ENCODE assay signal across 8 mouse cellular contexts in the genomic region with DNA sequence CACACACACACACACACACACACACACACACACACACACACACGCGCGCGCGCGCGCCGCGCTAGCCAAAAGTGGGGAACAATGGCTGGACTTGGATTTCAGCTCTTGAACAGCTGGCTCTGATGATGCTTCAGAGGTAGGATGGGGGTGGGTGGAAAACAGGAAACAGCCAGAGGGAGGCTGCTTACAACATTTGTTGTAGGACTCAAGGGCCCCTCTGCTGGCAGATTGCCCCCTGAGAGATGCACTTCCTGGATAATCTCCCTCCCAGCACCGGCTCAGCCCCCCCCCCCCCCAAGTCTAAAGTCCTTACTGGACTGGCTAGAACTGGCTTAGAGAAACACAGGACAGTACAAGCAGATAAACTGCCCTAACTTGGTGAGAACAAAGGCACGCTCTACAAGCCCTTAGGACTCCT. TPM values are rescaled to one million over a fixed set of nuclear protein-coding genes. Genes with fewer than 3 reads are reported as not detected.
DNase-seq lines count a peak whose midpoint lies in the region; ATAC-seq lines count a peak whose summit lies in the region.

No protein-coding gene starts in this region.

- no peak overlapping the region for H3K27ac ChIP-seq in heart, embryonic 11.5 days (ENCODE audit: low read depth, low read length)
- H3K27ac ChIP-seq in midbrain, embryonic 11.5 days (ENCODE audit: low read depth, low read length) = no peak overlapping the region

- H3K36me3 ChIP-seq in heart, embryonic 11.5 days (ENCODE audit: control insufficient read depth, insufficient read depth, low read length) = no peaks in the 10 kb centered on the region
- no peaks in the 10 kb centered on the region for H3K36me3 ChIP-seq in midbrain, embryonic 11.5 days (ENCODE audit: control insufficient read depth, insufficient read depth, low read length)

- H3K27me3 ChIP-seq in heart, embryonic 11.5 days (ENCODE audit: control insufficient read depth, insufficient read depth, low read length) = no peaks in the 10 kb centered on the region; the same call in 1 of the 2 replicates
- H3K27me3 ChIP-seq in midbrain, embryonic 11.5 days (ENCODE audit: control insufficient read depth, insufficient read depth, low read length) = no peaks in the 10 kb centered on the region

- ATAC-seq in heart, embryonic 11.5 days (replicated peaks; ENCODE audit: insufficient number of reproducible peaks, low FRiP score, low TSS enrichment) = no peak
- ATAC-seq in midbrain, embryonic 11.5 days (ENCODE audit: low FRiP score) = no peak

- intact Hi-C loops in left cerebral cortex, postnatal 4 days (cut with DNase I) = no loop called here

- H3K4me3 ChIP-seq in heart, embryonic 11.5 days (ENCODE audit: low read depth, low read length) = no peak overlapping the region
- H3K4me3 ChIP-seq in midbrain, embryonic 11.5 days (ENCODE audit: low read depth, low read length) = no peak overlapping the region

- WGBS in heart, embryonic 11.5 days (ENCODE audit: insufficient replicate concordance) = 41% methylated on average over 11 of the region's 11 CpGs
- WGBS in midbrain, embryonic 11.5 days = 74% methylated on average over 11 of the region's 11 CpGs

- 0 out of 2 replicates have a peak, but pooled peaks cover 3% of the 10 kb centered on the region for H3K4me1 ChIP-seq in heart, embryonic 11.5 days (ENCODE audit: control insufficient read depth, insufficient read depth, low read length)
- H3K4me1 ChIP-seq in midbrain, embryonic 11.5 days (ENCODE audit: control insufficient read depth, insufficient read depth, low read length) = peaks cover 4% of the 10 kb centered on the region; the same call in 1 of the 2 replicates

- no peak overlapping the region for H3K4me2 ChIP-seq in heart, embryonic 11.5 days
- H3K4me2 ChIP-seq in midbrain, embryonic 11.5 days = no peak overlapping the region

- DNase-seq in thymus, postnatal 0 days (ENCODE audit: low spot score) = peak; percentile 32
- DNase-seq in thymus, postnatal 10 days (ENCODE audit: low spot score in 2 of 2) = no peak
- peak; percentile 70 for DNase-seq in kidney, adult 9 months
- peak; percentile 54 for DNase-seq in skeletal muscle tissue, adult 2 months (ENCODE audit: low read depth, low spot score)
- DNase-seq in right cerebral cortex, postnatal 25 days = no peak
- DNase-seq in left cerebral cortex, postnatal 4 days = no peak
- no peak for DNase-seq in midbrain, embryonic 11.5 days (ENCODE audit: low spot score, missing footprints)

- no peaks in the 10 kb centered on the region for H3K9me3 ChIP-seq in heart, embryonic 11.5 days (replicated peaks; ENCODE audit: control insufficient read depth, low read length)
- no peaks in the 10 kb centered on the region for H3K9me3 ChIP-seq in midbrain, embryonic 11.5 days (ENCODE audit: control insufficient read depth, low read length)

- 0 out of 2 replicates have a peak overlapping the region, but pooled peaks have one; percentile 46 for H3K9ac ChIP-seq in heart, embryonic 11.5 days (ENCODE audit: low read depth, low read length)
- H3K9ac ChIP-seq in midbrain, embryonic 11.5 days (ENCODE audit: low read length) = no peak overlapping the region

RNA-seq across cellular contexts. Expression of a gene that starts 4.9 kb away (rescaled TPM):
- polyA plus RNA-seq in thymus, postnatal 0 days (2015; fragmentation: Nextera tagmentation; extraction: Ambion mirVana) = 26.8 and 27.6 TPM in 2 replicates
- 36.8 and 37.0 TPM in 2 replicates for polyA plus RNA-seq in heart, embryonic 11.5 days (2014; fragmentation: Nextera tagmentation; extraction: Ambion mirVana)
- total RNA-seq in left cerebral cortex, postnatal 4 days (2021) = 10 to 100 TPM; 35.5 to 44.3 TPM
- polyA plus RNA-seq in midbrain, embryonic 11.5 days (2014; fragmentation: Nextera tagmentation; extraction: Ambion mirVana) = 43.8 and 51.0 TPM in 2 replicates

RNA-seq across cellular contexts. Expression of a gene that starts 9.5 kb away (rescaled TPM):
- polyA plus RNA-seq in thymus, postnatal 0 days (2015; fragmentation: Nextera tagmentation; extraction: Ambion mirVana) = 8.1 and 9.6 TPM in 2 replicates
- 0.27 TPM in 1 of 2 replicates, not detected in the other for polyA plus RNA-seq in heart, embryonic 11.5 days (2014; fragmentation: Nextera tagmentation; extraction: Ambion mirVana)
- 10 to 100 TPM; 54.6 to 63.8 TPM for total RNA-seq in left cerebral cortex, postnatal 4 days (2021)
- polyA plus RNA-seq in midbrain, embryonic 11.5 days (2014; fragmentation: Nextera tagmentation; extraction: Ambion mirVana) = 0.30 and 0.42 TPM in 2 replicates

RNA-seq across cellular contexts. Expression of a gene that starts 34.4 kb away (rescaled TPM):
- polyA plus RNA-seq in thymus, postnatal 0 days (2015; fragmentation: Nextera tagmentation; extraction: Ambion mirVana) = 1.1 and 1.2 TPM in 2 replicates
- polyA plus RNA-seq in heart, embryonic 11.5 days (2014; fragmentation: Nextera tagmentation; extraction: Ambion mirVana) = 0.70 and 0.79 TPM in 2 replicates
- total RNA-seq in left cerebral cortex, postnatal 4 days (2021) = 10 to 100 TPM; 84.5 to 94.1 TPM
- polyA plus RNA-seq in midbrain, embryonic 11.5 days (2014; fragmentation: Nextera tagmentation; extraction: Ambion mirVana) = 2.9 and 3.4 TPM in 2 replicates

RNA-seq across cellular contexts. Expression of a gene that starts 39.8 kb away (rescaled TPM):
- polyA plus RNA-seq in thymus, postnatal 0 days (2015; fragmentation: Nextera tagmentation; extraction: Ambion mirVana) = 119 and 124 TPM in 2 replicates
- polyA plus RNA-seq in heart, embryonic 11.5 days (2014; fragmentation: Nextera tagmentation; extraction: Ambion mirVana) = 77.8 and 83.0 TPM in 2 replicates
- 10 to 100 TPM; 55.3 to 56.7 TPM for total RNA-seq in left cerebral cortex, postnatal 4 days (2021)
- 57.9 and 67.6 TPM in 2 replicates for polyA plus RNA-seq in midbrain, embryonic 11.5 days (2014; fragmentation: Nextera tagmentation; extraction: Ambion mirVana)

RNA-seq across cellular contexts. Expression of a gene that starts 39.8 kb away (rescaled TPM):
- 69.4 and 71.2 TPM in 2 replicates for polyA plus RNA-seq in thymus, postnatal 0 days (2015; fragmentation: Nextera tagmentation; extraction: Ambion mirVana)
- polyA plus RNA-seq in heart, embryonic 11.5 days (2014; fragmentation: Nextera tagmentation; extraction: Ambion mirVana) = 56.0 and 56.1 TPM in 2 replicates
- total RNA-seq in left cerebral cortex, postnatal 4 days (2021) = 10 to 100 TPM; 50.0 to 50.1 TPM
- polyA plus RNA-seq in midbrain, embryonic 11.5 days (2014; fragmentation: Nextera tagmentation; extraction: Ambion mirVana) = 108 and 114 TPM in 2 replicates

Comparison
In these comparisons a context has a peak if more than half of its experiments do, and no peak if none do; other contexts are left out.
1. DNase-seq: peak in thymus, postnatal 0 days (single experiment), kidney, adult 9 months (single experiment) and skeletal muscle tissue, adult 2 months (single experiment); none in thymus, postnatal 10 days (0 of 2), right cerebral cortex, postnatal 25 days (single experiment), left cerebral cortex, postnatal 4 days (single experiment) and midbrain, embryonic 11.5 days (single experiment).